Mouse (Mus musculus) cerebellum, adult 11-12 months (tissue): Measurements from ENCODE around the gene Cacna2d1.

ENCODE experiments used
- DNase-seq: peaks from one replicate; pipeline ENCODE4 v3.0.0; 2022

Cacna2d1 gene

GRCm38 (mm10) chr5:15985228-15985858 is 50.9 kb downstream of the Cacna2d1 start:
- no peak for DNase-seq

- DNase-seq, result no peak
These were observed 51.4 kb downstream of the Cacna2d1 start for GRCm38 (mm10) chr5:15985901-15986300.

GRCm38 (mm10) chr5:15991428-15992139 is 57.1 kb downstream of the Cacna2d1 start:
- no peak for DNase-seq

GRCm38 (mm10) chr5:15993252-15993944 is 58.9 kb downstream of the Cacna2d1 start:
- DNase-seq, result no peak

- no peak for DNase-seq
These were observed 62.7 kb downstream of the Cacna2d1 start for GRCm38 (mm10) chr5:15997190-15997589.

GRCm38 (mm10) chr5:15997769-15998168 is 63.3 kb downstream of the Cacna2d1 start:
- DNase-seq, result peak; percentile 28

GRCm38 (mm10) chr5:16000917-16001316 is 66.4 kb downstream of the Cacna2d1 start:
- no peak for DNase-seq

GRCm38 (mm10) chr5:16002431-16003063 is 68.1 kb downstream of the Cacna2d1 start:
- DNase-seq, result no peak

GRCm38 (mm10) chr5:16004305-16004704 is 69.8 kb downstream of the Cacna2d1 start:
- DNase-seq, result peak; percentile 78

- no peak for DNase-seq
These were observed 72.5 kb downstream of the Cacna2d1 start for GRCm38 (mm10) chr5:16006964-16007363.

- no peak for DNase-seq
These were observed 79.2 kb downstream of the Cacna2d1 start for GRCm38 (mm10) chr5:16013649-16014048.

GRCm38 (mm10) chr5:16014392-16014791 is 79.9 kb downstream of the Cacna2d1 start:
- DNase-seq, result no peak

- DNase-seq, result peak; percentile 90
These were observed 90.3 kb downstream of the Cacna2d1 start for GRCm38 (mm10) chr5:16024626-16025417.

GRCm38 (mm10) chr5:16028881-16029280 is 94.4 kb downstream of the Cacna2d1 start:
- DNase-seq, result no peak

GRCm38 (mm10) chr5:16029481-16029880 is 95.0 kb downstream of the Cacna2d1 start:
- no peak for DNase-seq

GRCm38 (mm10) chr5:16033569-16033968 is 99.1 kb downstream of the Cacna2d1 start:
- DNase-seq, result no peak

- DNase-seq, result no peak
These were observed 100.8 kb downstream of the Cacna2d1 start for GRCm38 (mm10) chr5:16035259-16035658.

GRCm38 (mm10) chr5:16045147-16045878 is 110.8 kb downstream of the Cacna2d1 start:
- DNase-seq, result no peak

GRCm38 (mm10) chr5:16047452-16048191 is 113.1 kb downstream of the Cacna2d1 start:
- DNase-seq, result no peak

- DNase-seq, result no peak
These were observed 122.3 kb downstream of the Cacna2d1 start for GRCm38 (mm10) chr5:16056795-16057194.

GRCm38 (mm10) chr5:16062773-16063172 is 128.3 kb downstream of the Cacna2d1 start:
- DNase-seq, result no peak
